Mouse (Mus musculus): ENCODE measurements at regions not wholly inside any gene's neighbourhood (a gene's known extent, or its start where the extent isn't known, plus 50 kb on each side); places are given as distances from the start of the nearest gene placed in this dataset.

DNA sequence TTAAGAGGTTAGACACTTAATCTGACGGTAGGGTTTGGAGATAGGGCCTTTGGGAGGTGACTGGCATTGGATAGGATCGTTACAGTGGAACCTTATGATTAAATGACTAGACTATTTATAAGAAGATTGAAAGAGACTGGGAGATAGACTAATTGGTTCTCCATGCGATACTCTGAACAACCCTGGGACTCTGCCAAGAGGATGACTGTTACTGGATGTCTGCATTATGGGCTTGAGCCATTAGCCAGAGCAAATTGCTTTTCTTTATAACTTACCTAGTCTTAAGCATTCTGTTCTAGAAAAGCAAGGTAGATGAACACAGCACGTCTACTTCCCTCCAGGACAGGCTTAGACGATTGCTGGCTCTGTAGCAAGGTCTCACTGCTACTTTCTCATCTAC lies 180.3 kb upstream of the Ctbp2 start:
- H3K4me1 ChIP-seq (ENCODE audit: insufficient read depth, low read depth, low read length) = no peaks in the 10 kb centered on the region
- H3K36me3 ChIP-seq (ENCODE audit: insufficient read depth, low read length) = no peaks in the 10 kb centered on the region
- H3K27ac ChIP-seq (ENCODE audit: low read length) = no peak overlapping the region
- ATAC-seq = no peak
- 58% methylated on average over 5 of the region's 5 CpGs for WGBS
- peak; percentile 4 for DNase-seq (ENCODE audit: low spot score)
- no peak for TF ChIP-seq EP300 (IDR thresholded peaks at IDR 0.05)
- no peak for TF ChIP-seq CTCF (IDR thresholded peaks at IDR 0.05)
- H3K4me3 ChIP-seq (ENCODE audit: low read depth, low read length) = no peak overlapping the region
- no peak overlapping the region for H3K9ac ChIP-seq (replicated peaks; ENCODE audit: low read depth)
- no peaks in the 10 kb centered on the region for H3K9me3 ChIP-seq (ENCODE audit: low read length)
- no peaks in the 10 kb centered on the region for H3K27me3 ChIP-seq (replicated peaks; ENCODE audit: insufficient read depth, low read length)
- no peak overlapping the region for H3K4me2 ChIP-seq (replicated peaks; ENCODE audit: low read depth, low read length)

DNA sequence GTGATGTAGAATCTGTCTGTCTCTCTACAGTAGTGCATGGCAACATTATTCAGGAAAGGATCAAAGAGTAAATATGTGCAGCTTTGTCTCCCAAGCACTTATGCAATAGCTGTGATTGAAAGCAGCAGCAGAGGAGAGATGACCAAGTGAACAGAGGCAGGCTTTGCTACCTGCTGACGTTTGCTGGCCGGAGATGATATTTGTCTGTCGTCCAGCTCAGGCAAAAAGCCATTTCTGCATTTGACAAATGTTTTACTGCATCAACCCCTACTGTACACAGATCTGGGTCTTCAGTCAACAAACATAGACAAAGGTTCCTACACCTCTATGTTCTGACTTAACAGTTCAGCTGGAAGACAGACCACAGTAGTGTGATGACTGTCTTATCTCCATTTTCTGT lies 166.3 kb upstream of the Ctbp2 start:
- Histone ChIP-seq H3K4me2 (replicated peaks; ENCODE audit: low read depth, low read length) (no peak overlapping the region), H3K4me1 (ENCODE audit: insufficient read depth, low read depth, low read length) (no peaks in the 10 kb centered on the region), H3K27ac (ENCODE audit: low read length) (no peak overlapping the region), H3K9me3 (ENCODE audit: low read length) (no peaks in the 10 kb centered on the region), H3K4me3 (ENCODE audit: low read depth, low read length) (no peak overlapping the region), H3K27me3 (replicated peaks; ENCODE audit: insufficient read depth, low read length) (no peaks in the 10 kb centered on the region), H3K36me3 (ENCODE audit: insufficient read depth, low read length) (no peaks in the 10 kb centered on the region), H3K9ac (replicated peaks; ENCODE audit: low read depth) (no peak overlapping the region)
- 74% methylated on average over 3 of the region's 3 CpGs for WGBS
- DNase-seq (ENCODE audit: low spot score) = no peak
- ATAC-seq = no peak
- no peak for TF ChIP-seq CTCF (IDR thresholded peaks at IDR 0.05)
- no peak for TF ChIP-seq EP300 (IDR thresholded peaks at IDR 0.05)

DNA sequence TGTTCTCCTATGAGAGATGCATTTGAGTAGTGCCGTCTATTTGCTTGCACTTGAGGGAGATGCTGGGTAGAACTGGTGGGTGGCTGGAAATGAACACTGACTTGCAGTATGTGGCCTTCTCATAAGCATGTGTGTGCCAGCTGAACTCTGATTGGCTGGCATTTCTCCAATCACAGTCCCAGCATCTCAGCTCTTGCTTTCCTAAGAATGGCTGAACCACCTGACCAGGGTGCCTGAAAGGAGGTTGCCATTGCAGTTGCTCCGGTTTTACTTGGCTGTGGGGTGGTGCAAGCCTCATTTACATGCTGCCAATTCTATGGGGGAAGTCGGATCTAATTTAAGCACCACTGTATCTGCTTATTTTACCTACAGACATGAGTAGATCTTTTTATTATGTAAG lies 164.1 kb upstream of the Ctbp2 start:
- Histone ChIP-seq H3K27me3 (replicated peaks; ENCODE audit: insufficient read depth, low read length) (no peaks in the 10 kb centered on the region), H3K4me3 (ENCODE audit: low read depth, low read length) (no peak overlapping the region), H3K4me1 (ENCODE audit: insufficient read depth, low read depth, low read length) (no peaks in the 10 kb centered on the region), H3K27ac (ENCODE audit: low read length) (no peak overlapping the region), H3K9ac (replicated peaks; ENCODE audit: low read depth) (no peak overlapping the region), H3K9me3 (ENCODE audit: low read length) (no peaks in the 10 kb centered on the region), H3K36me3 (ENCODE audit: insufficient read depth, low read length) (no peaks in the 10 kb centered on the region), H3K4me2 (replicated peaks; ENCODE audit: low read depth, low read length) (no peak overlapping the region)
- no peak for ATAC-seq
- 72% methylated on average over 3 of the region's 3 CpGs for WGBS
- TF ChIP-seq CTCF (IDR thresholded peaks at IDR 0.05) (no peak), EP300 (IDR thresholded peaks at IDR 0.05) (no peak)
- no peak for DNase-seq (ENCODE audit: low spot score)

DNA sequence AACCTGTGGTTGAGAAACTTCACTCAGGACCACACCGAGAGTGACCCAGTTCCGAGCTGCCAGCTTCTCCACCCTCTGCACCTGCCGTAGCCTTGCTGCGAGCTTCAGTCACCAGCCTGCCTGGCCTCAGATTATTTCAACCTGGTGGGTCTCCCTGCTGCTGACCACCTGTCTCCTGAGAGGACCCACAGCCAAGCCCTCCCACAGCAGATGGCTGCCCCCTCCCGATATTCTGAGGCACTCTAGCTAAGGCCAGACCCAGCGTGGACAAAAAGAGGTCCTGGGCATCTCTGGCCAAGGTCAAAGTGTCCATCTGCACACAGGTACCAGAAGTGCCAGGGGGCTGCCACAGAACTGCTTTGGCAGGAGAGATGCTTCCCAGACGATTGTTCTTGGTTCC lies 162.7 kb upstream of the Ctbp2 start:
- WGBS = 85% methylated on average over 7 of the region's 7 CpGs
- H3K4me3 ChIP-seq (ENCODE audit: low read depth, low read length) = no peak overlapping the region
- no peak for ATAC-seq
- DNase-seq (ENCODE audit: low spot score) = no peak
- no peaks in the 10 kb centered on the region for H3K9me3 ChIP-seq (ENCODE audit: low read length)
- H3K36me3 ChIP-seq (ENCODE audit: insufficient read depth, low read length) = no peaks in the 10 kb centered on the region
- H3K9ac ChIP-seq (replicated peaks; ENCODE audit: low read depth) = no peak overlapping the region
- H3K27me3 ChIP-seq (replicated peaks; ENCODE audit: insufficient read depth, low read length) = no peaks in the 10 kb centered on the region
- no peak overlapping the region for H3K4me2 ChIP-seq (replicated peaks; ENCODE audit: low read depth, low read length)
- TF ChIP-seq EP300 (IDR thresholded peaks at IDR 0.05) (no peak), CTCF (IDR thresholded peaks at IDR 0.05) (no peak)
- H3K4me1 ChIP-seq (ENCODE audit: insufficient read depth, low read depth, low read length) = no peaks in the 10 kb centered on the region
- H3K27ac ChIP-seq (ENCODE audit: low read length) = no peak overlapping the region

DNA sequence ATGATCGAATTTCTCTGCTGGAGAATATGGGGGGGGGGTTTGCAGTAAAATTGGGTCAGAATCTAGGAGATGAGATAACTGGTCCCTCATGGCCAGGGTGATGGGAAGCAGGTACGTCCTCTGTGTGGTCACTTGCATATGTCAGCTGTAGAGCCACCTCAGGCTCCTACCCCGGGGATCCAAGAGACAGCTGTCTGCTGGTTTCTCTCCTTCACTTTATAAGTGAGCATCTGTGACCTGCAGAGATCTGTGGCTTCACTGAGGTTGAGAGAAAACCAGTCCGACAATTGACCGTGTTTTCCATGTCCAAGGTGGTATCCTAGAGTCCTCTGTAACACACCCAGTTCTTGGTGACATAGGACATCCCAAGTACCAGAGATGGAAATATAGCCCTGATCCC lies 162.1 kb upstream of the Ctbp2 start:
- ATAC-seq (no peak), DNase-seq (ENCODE audit: low spot score) (no peak)
- H3K27ac ChIP-seq (ENCODE audit: low read length) = no peak overlapping the region
- TF ChIP-seq CTCF (IDR thresholded peaks at IDR 0.05) (no peak), EP300 (IDR thresholded peaks at IDR 0.05) (no peak)
- H3K9me3 ChIP-seq (ENCODE audit: low read length) = no peaks in the 10 kb centered on the region
- no peaks in the 10 kb centered on the region for H3K27me3 ChIP-seq (replicated peaks; ENCODE audit: insufficient read depth, low read length)
- H3K4me2 ChIP-seq (replicated peaks; ENCODE audit: low read depth, low read length) = no peak overlapping the region
- H3K4me1 ChIP-seq (ENCODE audit: insufficient read depth, low read depth, low read length) = no peaks in the 10 kb centered on the region
- H3K36me3 ChIP-seq (ENCODE audit: insufficient read depth, low read length) = no peaks in the 10 kb centered on the region
- no peak overlapping the region for H3K4me3 ChIP-seq (ENCODE audit: low read depth, low read length)
- no peak overlapping the region for H3K9ac ChIP-seq (replicated peaks; ENCODE audit: low read depth)
- WGBS = 83% methylated on average over 5 of the region's 5 CpGs

DNA sequence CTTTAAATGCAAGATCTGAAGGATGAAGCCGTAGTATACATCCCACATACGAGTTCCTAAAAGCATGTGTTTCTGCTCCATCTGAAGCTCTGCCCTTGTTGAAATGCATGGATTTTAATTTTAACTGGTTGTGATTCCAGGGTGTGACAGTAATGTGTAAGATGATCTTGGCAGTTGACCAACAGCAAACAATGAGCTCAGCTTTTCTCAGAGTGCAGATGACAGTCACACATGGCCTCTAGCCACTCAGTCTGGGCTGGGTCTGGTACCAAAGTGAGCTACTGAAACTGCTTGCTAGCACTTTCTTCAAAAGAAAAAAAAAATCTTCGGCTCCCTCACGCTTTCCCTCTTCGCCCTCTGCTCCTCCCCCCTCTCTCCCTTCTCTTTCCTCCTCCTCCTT lies 138.0 kb upstream of the Ctbp2 start:
- no peak for TF ChIP-seq EP300 (IDR thresholded peaks at IDR 0.05)
- no peak for TF ChIP-seq CTCF (IDR thresholded peaks at IDR 0.05)
- H3K36me3 ChIP-seq (ENCODE audit: insufficient read depth, low read length) = no peaks in the 10 kb centered on the region

DNA sequence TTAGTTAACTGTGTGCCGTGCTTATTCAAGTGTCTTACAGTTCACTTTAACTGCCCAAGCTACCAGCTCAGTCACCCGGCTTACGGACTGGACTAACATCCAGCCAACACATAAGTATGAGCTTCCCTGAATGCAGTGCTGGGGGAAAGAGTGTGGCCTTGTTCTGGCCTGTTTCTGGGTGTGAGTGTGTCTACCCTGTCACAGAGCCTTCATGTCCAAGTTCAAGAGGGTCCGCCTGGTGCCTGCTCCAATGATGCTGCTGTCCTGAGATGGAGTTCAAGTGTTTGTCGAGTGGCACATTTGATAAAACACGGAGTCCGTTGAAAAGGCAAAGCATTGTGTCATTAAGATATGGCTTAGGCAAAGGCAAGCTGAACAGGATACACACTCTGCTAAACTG lies 135.0 kb upstream of the Ctbp2 start:
- Histone ChIP-seq H3K4me3 (ENCODE audit: low read depth, low read length) (no peak overlapping the region), H3K27ac (ENCODE audit: low read length) (no peak overlapping the region), H3K4me2 (replicated peaks; ENCODE audit: low read depth, low read length) (no peak overlapping the region), H3K9me3 (ENCODE audit: low read length) (no peaks in the 10 kb centered on the region), H3K4me1 (ENCODE audit: insufficient read depth, low read depth, low read length) (no peaks in the 10 kb centered on the region), H3K27me3 (replicated peaks; ENCODE audit: insufficient read depth, low read length) (no peaks in the 10 kb centered on the region), H3K9ac (replicated peaks; ENCODE audit: low read depth) (no peak overlapping the region), H3K36me3 (ENCODE audit: insufficient read depth, low read length) (no peaks in the 10 kb centered on the region)
- 49% methylated on average over 7 of the region's 7 CpGs for WGBS
- no peak for TF ChIP-seq EP300 (IDR thresholded peaks at IDR 0.05)
- no peak for TF ChIP-seq CTCF (IDR thresholded peaks at IDR 0.05)
- no peak for ATAC-seq
- DNase-seq (ENCODE audit: low spot score) = no peak

More for the DNA sequence above, 138.0 kb upstream of the Ctbp2 start:
- no peak overlapping the region for H3K27ac ChIP-seq (ENCODE audit: low read length)
- ATAC-seq (no peak), DNase-seq (ENCODE audit: low spot score) (no peak)
- H3K9ac ChIP-seq (replicated peaks; ENCODE audit: low read depth) = no peak overlapping the region
- 53% methylated on average over 5 of the region's 5 CpGs for WGBS
- no peak overlapping the region for H3K4me3 ChIP-seq (ENCODE audit: low read depth, low read length)
- no peaks in the 10 kb centered on the region for H3K27me3 ChIP-seq (replicated peaks; ENCODE audit: insufficient read depth, low read length)
- no peaks in the 10 kb centered on the region for H3K4me1 ChIP-seq (ENCODE audit: insufficient read depth, low read depth, low read length)
- no peaks in the 10 kb centered on the region for H3K9me3 ChIP-seq (ENCODE audit: low read length)
- H3K4me2 ChIP-seq (replicated peaks; ENCODE audit: low read depth, low read length) = no peak overlapping the region
